Mouse (Mus musculus): Measurements from ENCODE around the gene C130050O18Rik. TPM values are rescaled to one million over a fixed set of nuclear protein-coding genes. Genes with fewer than 3 reads are reported as not detected.

C130050O18Rik gene
- polyA plus RNA-seq, 1 experiment = 0.33 TPM

DNA sequence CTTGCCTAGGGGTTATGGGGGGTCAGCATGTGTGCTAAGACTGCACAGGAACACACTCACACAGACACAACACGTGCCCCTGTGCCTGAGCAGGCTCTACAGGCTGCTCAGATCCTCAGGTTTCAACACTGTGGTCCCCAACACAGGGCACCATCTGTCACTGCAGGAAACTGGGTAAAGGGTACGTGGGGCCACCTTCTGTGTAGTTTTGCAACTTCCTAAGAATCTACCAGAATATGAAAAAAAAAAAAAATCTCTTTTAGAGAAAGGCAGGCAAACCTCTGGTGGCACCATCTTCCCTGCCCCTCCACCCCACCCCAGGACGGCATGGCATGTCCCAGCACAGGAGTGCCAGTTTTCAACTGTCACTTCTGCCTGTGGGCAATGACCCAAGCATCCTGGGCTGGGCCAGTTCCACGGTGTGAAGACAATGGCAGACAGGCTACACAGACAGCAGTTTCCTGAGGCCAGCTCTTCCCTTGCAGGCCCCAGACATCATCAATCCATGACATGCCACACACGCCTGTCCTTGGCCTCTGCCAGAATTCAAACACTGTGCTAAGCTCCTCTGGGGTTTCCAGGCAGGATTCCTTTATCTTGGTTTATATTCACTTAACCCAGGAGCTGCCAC lies 44.2 kb downstream of the C130050O18Rik start:
- TF ChIP-seq POLR2A (IDR thresholded peaks at IDR 0.05; ENCODE audit: borderline replicate concordance, extremely low read depth, insufficient read depth, insufficient read length, poor library complexity, severe bottlenecking) = no peak
- no peak for TF ChIP-seq CTCF (IDR thresholded peaks at IDR 0.05; ENCODE audit: borderline replicate concordance, extremely low read depth, insufficient read depth, insufficient read length)
- DNase-seq (ENCODE audit: low read depth) = peak; percentile 42

DNA sequence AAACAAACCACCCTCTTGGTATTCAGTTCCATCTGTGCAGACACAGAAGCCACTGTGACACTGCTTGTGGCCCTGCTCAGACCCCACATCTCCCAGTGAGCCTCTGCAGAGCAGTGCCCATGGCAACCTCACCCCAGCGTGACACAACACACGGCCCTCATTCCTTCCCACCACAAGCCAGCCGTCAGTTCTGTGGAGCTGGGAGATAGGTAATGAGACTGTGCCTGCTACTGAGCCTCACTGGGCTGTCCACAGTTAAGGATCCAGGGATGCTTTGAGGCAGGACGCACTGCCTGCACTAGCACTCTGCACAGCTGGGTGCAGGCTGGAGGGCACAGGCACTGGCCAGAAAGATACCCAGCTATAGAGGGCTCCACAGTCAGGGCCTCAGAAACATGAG lies 44.8 kb downstream of the C130050O18Rik start:
- TF ChIP-seq POLR2A (IDR thresholded peaks at IDR 0.05; ENCODE audit: borderline replicate concordance, extremely low read depth, insufficient read depth, insufficient read length, poor library complexity, severe bottlenecking) (no peak), CTCF (IDR thresholded peaks at IDR 0.05; ENCODE audit: borderline replicate concordance, extremely low read depth, insufficient read depth, insufficient read length) (no peak)
- peak; percentile 38 for DNase-seq (ENCODE audit: low read depth)

DNA sequence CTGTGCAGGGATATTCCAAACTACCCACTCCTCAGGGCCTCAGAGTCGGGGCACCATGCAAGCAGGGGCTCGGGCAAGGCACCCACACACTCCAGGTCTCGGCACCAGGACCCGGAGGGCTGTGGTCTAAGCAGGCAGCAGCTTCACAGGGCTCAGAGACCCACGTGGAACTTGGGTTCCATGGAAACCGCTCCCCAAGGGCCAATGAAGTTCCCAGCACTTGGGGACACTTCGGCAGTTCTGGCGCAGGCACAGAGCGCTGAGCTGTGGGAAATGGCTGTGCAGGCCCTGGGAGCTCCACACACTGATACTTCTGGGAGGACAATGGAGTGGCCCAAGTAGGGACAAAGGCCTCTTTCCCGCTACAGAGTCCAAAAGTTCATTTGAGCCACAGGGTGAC lies 48.0 kb downstream of the C130050O18Rik start:
- DNase-seq (ENCODE audit: low read depth) = no peak
- TF ChIP-seq POLR2A (IDR thresholded peaks at IDR 0.05; ENCODE audit: borderline replicate concordance, extremely low read depth, insufficient read depth, insufficient read length, poor library complexity, severe bottlenecking) (no peak), CTCF (IDR thresholded peaks at IDR 0.05; ENCODE audit: borderline replicate concordance, extremely low read depth, insufficient read depth, insufficient read length) (no peak)

- no peak for TF ChIP-seq POLR2A (IDR thresholded peaks at IDR 0.05; ENCODE audit: borderline replicate concordance, extremely low read depth, insufficient read depth, insufficient read length, poor library complexity, severe bottlenecking)
- TF ChIP-seq CTCF (IDR thresholded peaks at IDR 0.05; ENCODE audit: borderline replicate concordance, extremely low read depth, insufficient read depth, insufficient read length) = no peak
- no peak for DNase-seq (ENCODE audit: low read depth)
These were observed 50.1 kb downstream of the C130050O18Rik start for GRCm38 (mm10) chr5:139455166-139455565.

DNA sequence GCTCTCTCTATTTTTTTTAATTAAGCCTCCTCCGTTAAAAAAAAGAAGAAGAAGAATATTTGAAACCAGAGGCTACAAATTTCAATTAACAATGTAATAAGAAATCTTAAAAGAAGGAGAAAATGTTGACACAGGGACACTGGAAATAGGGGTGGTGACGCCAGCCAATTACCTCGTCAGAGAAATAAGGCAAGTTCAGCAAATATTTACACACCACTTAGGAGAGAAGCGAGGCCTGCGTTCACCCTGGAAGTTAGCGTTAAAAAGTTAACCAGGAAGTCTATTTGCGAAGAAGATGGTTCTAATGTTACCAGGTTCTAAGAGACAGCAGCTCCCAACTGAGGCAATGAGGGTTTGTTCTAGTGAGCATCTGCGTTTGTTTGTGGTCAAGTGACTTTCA lies 52.2 kb downstream of the C130050O18Rik start:
- DNase-seq (ENCODE audit: low read depth) = no peak
- TF ChIP-seq POLR2A (IDR thresholded peaks at IDR 0.05; ENCODE audit: borderline replicate concordance, extremely low read depth, insufficient read depth, insufficient read length, poor library complexity, severe bottlenecking) (no peak), CTCF (IDR thresholded peaks at IDR 0.05; ENCODE audit: borderline replicate concordance, extremely low read depth, insufficient read depth, insufficient read length) (no peak)

DNA sequence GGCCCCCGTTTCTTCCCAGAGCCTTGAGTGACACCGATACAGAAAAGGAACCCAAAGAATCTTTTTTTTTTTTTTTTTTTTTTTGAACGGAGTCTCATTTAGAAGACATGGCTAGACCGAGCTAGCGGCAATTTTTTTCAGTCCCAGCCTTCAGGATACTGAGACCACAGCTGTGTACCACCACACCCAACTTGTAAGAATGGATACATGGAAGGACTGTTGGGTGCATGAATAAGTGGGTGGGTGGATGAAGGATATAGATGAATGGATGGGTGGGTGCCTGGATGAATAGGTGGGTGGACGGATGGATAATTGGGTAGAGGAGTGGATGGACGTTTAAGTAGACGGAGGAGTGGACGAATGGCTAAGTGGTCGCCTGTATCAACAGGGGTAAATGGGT lies 54.9 kb downstream of the C130050O18Rik start:
- no peak for DNase-seq (ENCODE audit: low read depth)
- TF ChIP-seq CTCF (IDR thresholded peaks at IDR 0.05; ENCODE audit: borderline replicate concordance, extremely low read depth, insufficient read depth, insufficient read length) = no peak
- no peak for TF ChIP-seq POLR2A (IDR thresholded peaks at IDR 0.05; ENCODE audit: borderline replicate concordance, extremely low read depth, insufficient read depth, insufficient read length, poor library complexity, severe bottlenecking)

GRCm38 (mm10) chr5:139460384-139461067 lies 55.4 kb downstream of the C130050O18Rik start, which contains the start of gene 3110082I17Rik:
Gene 3110082I17Rik (minus strand): TSS chr5:139460527.
- TF ChIP-seq CTCF (IDR thresholded peaks at IDR 0.05; ENCODE audit: borderline replicate concordance, extremely low read depth, insufficient read depth, insufficient read length) = no peak
- TF ChIP-seq POLR2A (IDR thresholded peaks at IDR 0.05; ENCODE audit: borderline replicate concordance, extremely low read depth, insufficient read depth, insufficient read length, poor library complexity, severe bottlenecking) = no peak

DNA sequence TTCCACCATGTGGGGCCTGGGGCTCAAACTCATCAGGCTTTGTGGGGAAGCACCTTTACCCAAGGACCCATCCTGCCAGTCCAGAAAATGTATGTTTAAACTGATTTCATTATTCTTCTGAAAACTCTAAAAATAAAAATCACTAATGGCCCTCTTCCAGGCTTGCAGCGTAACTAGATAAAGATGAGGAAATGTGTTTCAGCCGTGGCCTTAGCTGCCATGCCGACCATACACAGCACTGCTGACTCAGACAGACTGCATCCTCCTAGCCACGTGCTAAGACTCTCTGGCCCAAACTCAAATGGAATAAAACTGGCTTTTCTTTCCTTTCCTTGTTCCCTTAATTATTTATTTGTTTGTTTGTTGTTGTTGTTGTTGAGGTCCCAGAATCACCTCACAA lies 59.8 kb downstream of the C130050O18Rik start:
- no peak for DNase-seq (ENCODE audit: low read depth)
- TF ChIP-seq POLR2A (IDR thresholded peaks at IDR 0.05; ENCODE audit: borderline replicate concordance, extremely low read depth, insufficient read depth, insufficient read length, poor library complexity, severe bottlenecking) (no peak), CTCF (IDR thresholded peaks at IDR 0.05; ENCODE audit: borderline replicate concordance, extremely low read depth, insufficient read depth, insufficient read length) (no peak)

More at GRCm38 (mm10) chr5:139460384-139461067, 55.4 kb downstream of the C130050O18Rik start, which contains the start of gene 3110082I17Rik:
- DNase-seq (ENCODE audit: low read depth) = peak; percentile 99

Other genes starting within 250 kb of the C130050O18Rik start
- 72.7 and 75.2 TPM in 2 replicates for gene Sun1, start 204.6 kb upstream of the C130050O18Rik start, polyA plus RNA-seq (2012; rRNA removed)
- gene Get4, start 153.0 kb upstream of the C130050O18Rik start, polyA plus RNA-seq (2012; rRNA removed) = 93.2 and 122 TPM in 2 replicates
- 40.8 and 66.4 TPM in 2 replicates for gene Adap1, start 79.7 kb upstream of the C130050O18Rik start, polyA plus RNA-seq (2012; rRNA removed)
- 123 and 149 TPM in 2 replicates for gene Cox19, start 53.9 kb upstream of the C130050O18Rik start, polyA plus RNA-seq (2012; rRNA removed)
- gene Cyp2w1, start 52.7 kb upstream of the C130050O18Rik start, polyA plus RNA-seq (2012; rRNA removed) = 1.7 and 2.4 TPM in 2 replicates
- 1.5 and 2.0 TPM in 2 replicates for gene Gpr146, start 27.6 kb upstream of the C130050O18Rik start, polyA plus RNA-seq (2012; rRNA removed)
- gene Gper1, start 17.9 kb downstream of the C130050O18Rik start, polyA plus RNA-seq (2012; rRNA removed) = 6.5 and 6.8 TPM in 2 replicates
- 12.3 and 13.4 TPM in 2 replicates for gene 3110082I17Rik, start 55.2 kb downstream of the C130050O18Rik start, polyA plus RNA-seq (2012; rRNA removed)
- gene Zfand2a, start 79.3 kb downstream of the C130050O18Rik start, polyA plus RNA-seq (2012; rRNA removed) = 21.2 and 28.0 TPM in 2 replicates
- gene Uncx, start 138.2 kb downstream of the C130050O18Rik start, polyA plus RNA-seq (2012; rRNA removed) = 26.5 and 42.0 TPM in 2 replicates

Data from brain, embryonic 14.5 days (tissue).